Mouse (Mus musculus): Measurements from ENCODE around the gene Pkd2. TPM values are rescaled to one million over a fixed set of nuclear protein-coding genes. Genes with fewer than 3 reads are reported as not detected.

Pkd2 gene
- polyA plus RNA-seq (2016; fragmentation: Nextera tagmentation; extraction: Ambion mirVana), result 7.1 and 8.5 TPM in 2 replicates

DNA sequence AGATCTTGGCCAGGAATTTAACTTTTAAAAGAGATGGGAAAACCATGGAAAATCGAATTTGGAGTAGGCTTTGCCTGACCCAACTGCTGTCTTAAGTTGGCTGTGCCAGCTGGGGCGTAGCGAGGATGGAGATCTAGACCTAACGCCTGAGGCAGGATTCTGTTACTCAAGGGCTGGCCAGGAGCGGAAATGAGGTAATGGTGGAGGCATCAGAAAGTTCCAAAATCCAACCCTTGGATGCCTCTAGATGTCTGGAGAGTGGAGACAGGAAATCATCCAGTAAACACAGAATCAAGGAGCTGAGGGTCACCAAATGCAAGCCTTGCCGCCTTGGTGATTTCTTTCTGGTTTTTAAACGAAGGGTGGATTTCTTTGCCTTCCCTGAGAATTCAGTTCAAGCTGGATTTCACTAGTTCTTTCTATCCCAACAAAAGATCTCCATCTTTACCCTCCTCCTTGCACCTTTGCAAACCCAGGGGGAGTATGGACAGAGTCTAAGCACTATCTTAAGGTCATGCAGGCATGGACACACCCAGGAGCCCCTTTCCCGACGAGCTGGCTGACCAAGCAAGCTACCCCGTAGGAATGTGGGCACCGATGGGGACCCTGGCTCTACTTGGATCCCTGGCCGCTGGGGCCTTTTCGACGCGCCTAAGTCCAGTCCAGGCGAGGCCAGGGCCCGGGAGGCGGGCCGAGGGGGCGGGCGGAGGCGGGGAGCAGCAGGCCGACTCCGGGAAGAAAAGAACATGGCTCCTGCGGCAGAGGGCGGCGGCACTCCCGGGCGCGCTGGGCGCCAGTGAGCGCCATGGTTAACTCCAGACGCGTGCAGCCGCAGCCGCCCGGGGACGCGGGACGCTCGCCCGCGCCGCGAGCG lies at the start of gene Pkd2:
Gene Pkd2, plus strand, starts transcription at position 619 of the 874 bp plus-strand sequence.
- DNase-seq (ENCODE audit: low spot score), result peak; percentile 85
- peaks cover 28% of the 10 kb centered on the region; the same call in 1 of the 2 replicates for H3K36me3 ChIP-seq
- H3K27ac ChIP-seq (replicated peaks), result peak within 1 kb of the TSS; percentile 95
- peak within 1 kb of the TSS; percentile 65 for H3K4me3 ChIP-seq
- H3K9me3 ChIP-seq (replicated peaks), result peaks cover 14% of the 10 kb centered on the region
- H3K4me1 ChIP-seq, result peaks cover 27% of the 10 kb centered on the region
- H3K27me3 ChIP-seq (ENCODE audit: low read depth, poor library complexity, severe bottlenecking), result no peaks in the 10 kb centered on the region
- 11% methylated on average over 46 of the region's 46 CpGs for WGBS

DNA sequence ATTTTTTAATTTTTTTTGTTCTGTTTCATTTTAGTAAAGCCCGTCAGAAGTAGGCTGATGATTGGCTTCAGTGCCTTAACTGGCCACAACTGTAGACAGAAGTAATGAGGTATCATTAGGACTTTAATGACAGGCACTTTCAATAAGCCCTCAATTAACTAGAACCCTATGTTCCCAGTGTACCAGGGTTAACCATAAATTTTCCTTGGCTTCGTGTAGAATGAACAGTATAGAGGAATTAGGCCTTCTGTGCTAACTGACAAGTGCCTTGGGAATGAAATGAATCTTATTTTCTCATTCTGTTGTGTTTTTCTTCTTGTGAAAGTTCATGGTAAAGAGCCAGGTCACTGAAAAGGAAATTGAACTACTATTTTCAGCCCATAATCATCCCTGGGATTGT lies 43.3 kb upstream of the Pkd2 start:
- no peak overlapping the region for H3K27ac ChIP-seq (replicated peaks)
- no peaks in the 10 kb centered on the region for H3K27me3 ChIP-seq (ENCODE audit: low read depth, poor library complexity, severe bottlenecking)
- no peaks in the 10 kb centered on the region for H3K9me3 ChIP-seq (replicated peaks)
- no peaks in the 10 kb centered on the region for H3K4me1 ChIP-seq
- no peaks in the 10 kb centered on the region for H3K36me3 ChIP-seq
- no peak overlapping the region for H3K4me3 ChIP-seq
- WGBS, result 81% methylated on average over 2 of the region's 2 CpGs
- DNase-seq (ENCODE audit: low spot score), result no peak

DNA sequence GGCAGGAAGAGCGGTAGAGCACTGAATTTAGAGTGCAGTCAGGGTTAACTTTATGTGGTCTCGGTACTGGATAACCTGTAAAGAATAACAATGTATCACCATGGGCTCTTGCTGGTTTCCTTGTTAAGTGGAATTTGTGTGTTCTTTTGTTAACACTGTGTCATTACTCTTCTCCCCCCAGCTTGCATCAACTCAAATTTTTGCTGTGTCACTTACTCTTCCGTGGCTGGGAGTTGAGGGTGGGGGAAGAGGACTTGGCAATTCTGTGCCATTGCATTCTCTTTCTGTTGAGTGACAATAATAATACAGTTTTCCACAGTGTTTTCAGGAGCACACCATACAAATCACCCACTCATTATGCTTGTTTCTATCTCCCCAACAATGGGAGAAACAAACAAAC lies 42.2 kb upstream of the Pkd2 start:
- no peak for DNase-seq (ENCODE audit: low spot score)
- Histone ChIP-seq H3K36me3 (no peaks in the 10 kb centered on the region), H3K27ac (replicated peaks) (no peak overlapping the region), H3K27me3 (ENCODE audit: low read depth, poor library complexity, severe bottlenecking) (no peaks in the 10 kb centered on the region), H3K4me3 (no peak overlapping the region), H3K4me1 (no peaks in the 10 kb centered on the region), H3K9me3 (replicated peaks) (no peaks in the 10 kb centered on the region)
- 88% methylated on average over 3 of the region's 3 CpGs for WGBS

DNA sequence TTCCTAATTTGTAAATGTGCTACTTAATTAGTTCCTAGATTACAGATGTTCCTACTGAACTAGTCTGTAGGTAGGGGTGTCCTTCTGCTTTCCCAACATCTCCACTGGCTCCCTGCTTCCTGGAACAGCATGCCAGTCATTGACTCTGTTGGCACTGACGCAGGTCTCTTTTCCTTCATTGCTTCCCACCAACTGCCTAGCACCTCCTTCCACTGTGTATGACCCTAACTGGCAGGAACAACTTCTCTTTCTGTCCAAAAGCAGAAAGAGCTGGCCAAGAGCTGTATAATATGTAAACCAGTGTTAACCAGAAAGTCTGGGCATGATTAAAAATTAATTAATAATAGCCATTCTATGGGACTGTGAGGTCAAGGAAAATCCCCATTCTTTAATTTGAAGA lies 41.5 kb upstream of the Pkd2 start:
- Histone ChIP-seq H3K27ac (replicated peaks) (no peak overlapping the region), H3K4me3 (no peak overlapping the region), H3K9me3 (replicated peaks) (no peaks in the 10 kb centered on the region), H3K4me1 (no peaks in the 10 kb centered on the region), H3K36me3 (no peaks in the 10 kb centered on the region), H3K27me3 (ENCODE audit: low read depth, poor library complexity, severe bottlenecking) (no peaks in the 10 kb centered on the region)
- no peak for DNase-seq (ENCODE audit: low spot score)
- 90% methylated on average over 1 of the region's 1 CpGs for WGBS

DNA sequence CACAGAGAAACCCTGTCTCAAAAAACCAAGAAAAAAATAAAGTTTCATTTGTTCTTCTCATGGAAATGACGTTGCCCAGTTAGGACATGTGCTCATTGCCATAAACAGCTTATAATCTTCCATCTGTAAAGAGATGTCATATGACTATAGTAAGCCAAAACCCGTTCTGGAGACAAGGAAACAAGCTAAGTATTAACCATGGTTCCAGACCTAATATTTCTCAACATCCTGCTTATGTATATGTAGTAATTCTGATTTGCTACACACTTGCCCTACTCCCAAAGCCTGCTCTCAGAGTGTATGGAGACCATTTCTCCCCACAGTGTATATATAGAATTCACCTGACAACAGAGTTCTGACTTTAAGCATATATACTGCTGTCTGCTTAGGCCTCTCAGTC lies 37.2 kb upstream of the Pkd2 start:
- no peaks in the 10 kb centered on the region for H3K36me3 ChIP-seq
- no peaks in the 10 kb centered on the region for H3K27me3 ChIP-seq (ENCODE audit: low read depth, poor library complexity, severe bottlenecking)
- H3K4me1 ChIP-seq, result no peaks in the 10 kb centered on the region
- no peak for DNase-seq (ENCODE audit: low spot score)
- no peak overlapping the region for H3K4me3 ChIP-seq
- 73% methylated on average over 2 of the region's 2 CpGs for WGBS
- H3K27ac ChIP-seq (replicated peaks), result no peak overlapping the region
- no peaks in the 10 kb centered on the region for H3K9me3 ChIP-seq (replicated peaks)

DNA sequence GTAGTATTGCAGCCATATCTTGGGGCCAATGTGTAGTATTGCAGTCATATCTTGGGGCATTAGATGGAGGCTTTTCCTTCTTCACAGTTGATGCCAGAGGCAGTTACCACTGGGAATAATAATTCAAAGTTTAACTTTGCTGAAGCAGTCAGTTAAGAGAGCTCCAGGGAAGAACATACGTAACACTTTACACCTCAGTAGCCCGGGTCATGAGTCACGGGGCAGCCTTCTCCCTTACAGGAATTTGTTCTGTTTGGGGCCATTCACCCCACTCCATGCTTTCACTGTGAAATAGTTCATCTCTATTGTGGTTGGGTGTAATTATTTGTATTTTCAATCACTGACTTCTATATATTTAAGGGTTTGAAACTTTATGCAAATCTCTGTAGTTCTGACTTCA lies 35.4 kb upstream of the Pkd2 start:
- no peaks in the 10 kb centered on the region for H3K36me3 ChIP-seq
- H3K9me3 ChIP-seq (replicated peaks), result no peaks in the 10 kb centered on the region
- no peak overlapping the region for H3K27ac ChIP-seq (replicated peaks)
- no peak for DNase-seq (ENCODE audit: low spot score)
- H3K27me3 ChIP-seq (ENCODE audit: low read depth, poor library complexity, severe bottlenecking), result no peaks in the 10 kb centered on the region
- H3K4me3 ChIP-seq, result no peak overlapping the region
- no peaks in the 10 kb centered on the region for H3K4me1 ChIP-seq
- 86% methylated on average over 3 of the region's 3 CpGs for WGBS

DNA sequence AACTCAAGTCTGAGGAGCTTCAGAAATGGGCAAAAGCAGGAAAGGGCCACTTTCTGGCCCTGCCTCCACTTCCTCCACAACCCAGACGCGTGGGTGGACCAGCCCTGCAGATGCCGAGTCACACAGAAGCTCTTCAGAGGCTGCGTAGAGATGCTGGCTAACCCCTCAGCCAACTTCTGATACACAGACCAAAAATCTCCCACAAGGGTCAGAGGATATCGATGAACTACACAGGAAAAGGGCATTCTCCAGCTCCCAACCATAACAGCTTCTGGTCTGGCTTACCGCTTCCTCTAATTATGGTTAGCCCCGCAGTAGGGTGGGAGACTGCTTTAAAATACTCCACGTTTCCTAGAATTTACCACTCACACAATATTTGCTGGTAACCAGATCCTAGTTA lies 33.3 kb upstream of the Pkd2 start:
- WGBS, result 91% methylated on average over 8 of the region's 8 CpGs

DNA sequence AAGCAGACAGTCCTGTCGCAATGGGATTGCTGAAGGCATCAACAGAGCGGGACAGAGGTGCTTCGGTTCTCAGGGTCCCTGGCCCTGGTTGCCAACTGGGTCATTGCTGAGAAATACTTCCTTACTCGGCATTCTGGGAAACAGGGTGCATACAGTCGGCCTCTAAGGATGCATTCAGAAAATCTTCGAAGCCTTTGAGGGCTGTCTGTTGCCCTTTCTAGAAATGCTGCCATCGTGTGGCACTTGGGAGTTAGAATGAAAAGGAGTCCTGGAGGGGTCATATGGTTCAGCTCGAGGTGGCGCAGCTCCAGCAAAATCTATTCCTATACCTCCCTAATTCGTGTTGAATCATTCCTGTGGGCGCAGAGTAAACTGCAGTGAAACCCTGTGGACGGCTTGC lies 26.4 kb upstream of the Pkd2 start:
- 50% methylated on average over 12 of the region's 12 CpGs for WGBS

More for the DNA sequence above, 33.3 kb upstream of the Pkd2 start:
- H3K9me3 ChIP-seq (replicated peaks), result no peaks in the 10 kb centered on the region
- H3K36me3 ChIP-seq, result no peaks in the 10 kb centered on the region
- no peaks in the 10 kb centered on the region for H3K4me1 ChIP-seq
- no peak overlapping the region for H3K27ac ChIP-seq (replicated peaks)
- H3K4me3 ChIP-seq, result no peak overlapping the region
- no peak for DNase-seq (ENCODE audit: low spot score)
- H3K27me3 ChIP-seq (ENCODE audit: low read depth, poor library complexity, severe bottlenecking), result no peaks in the 10 kb centered on the region

DNA sequence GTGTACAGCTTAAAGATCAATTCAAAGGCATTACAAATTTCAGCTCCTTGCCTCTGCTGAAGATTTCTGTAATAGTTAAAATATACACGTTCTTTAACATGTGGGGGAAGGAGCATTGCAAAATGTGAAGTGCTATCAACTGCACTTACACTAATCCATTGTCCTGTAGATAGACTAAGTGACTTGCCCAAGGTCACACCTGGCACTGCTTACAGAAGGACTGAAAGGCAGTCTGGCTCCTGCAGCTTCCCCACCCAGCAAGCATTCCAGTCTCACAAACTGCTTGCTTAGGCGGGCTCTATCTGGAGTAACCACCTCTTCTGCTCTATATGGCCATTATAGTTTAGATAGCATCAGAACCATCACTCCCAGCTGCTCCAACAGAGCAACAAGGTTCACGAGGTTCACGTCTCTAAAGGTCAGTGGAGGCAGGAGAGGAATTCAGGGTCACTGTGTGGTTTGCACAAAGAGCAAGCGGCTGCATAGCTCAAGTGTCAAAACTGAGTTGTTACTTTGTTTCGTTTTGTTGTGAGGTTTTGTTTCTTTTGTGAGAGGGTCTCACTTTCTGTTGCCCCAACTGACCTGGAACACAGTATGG lies 25.2 kb upstream of the Pkd2 start:
- 63% methylated on average over 6 of the region's 6 CpGs for WGBS
- H3K9me3 ChIP-seq (replicated peaks), result no peaks in the 10 kb centered on the region
- no peaks in the 10 kb centered on the region for H3K36me3 ChIP-seq
- DNase-seq (ENCODE audit: low spot score), result no peak
- no peaks in the 10 kb centered on the region for H3K27me3 ChIP-seq (ENCODE audit: low read depth, poor library complexity, severe bottlenecking)
- no peak overlapping the region for H3K4me3 ChIP-seq
- H3K27ac ChIP-seq (replicated peaks), result no peak overlapping the region
- H3K4me1 ChIP-seq, result 0 out of 2 replicates have a peak, but pooled peaks cover 6% of the 10 kb centered on the region

More for the DNA sequence above, 26.4 kb upstream of the Pkd2 start:
- DNase-seq (ENCODE audit: low spot score), result no peak
- Histone ChIP-seq H3K27me3 (ENCODE audit: low read depth, poor library complexity, severe bottlenecking) (no peaks in the 10 kb centered on the region), H3K4me1 (0 out of 2 replicates have a peak, but pooled peaks cover 2% of the 10 kb centered on the region), H3K36me3 (no peaks in the 10 kb centered on the region), H3K27ac (replicated peaks) (no peak overlapping the region), H3K4me3 (no peak overlapping the region), H3K9me3 (replicated peaks) (no peaks in the 10 kb centered on the region)

DNA sequence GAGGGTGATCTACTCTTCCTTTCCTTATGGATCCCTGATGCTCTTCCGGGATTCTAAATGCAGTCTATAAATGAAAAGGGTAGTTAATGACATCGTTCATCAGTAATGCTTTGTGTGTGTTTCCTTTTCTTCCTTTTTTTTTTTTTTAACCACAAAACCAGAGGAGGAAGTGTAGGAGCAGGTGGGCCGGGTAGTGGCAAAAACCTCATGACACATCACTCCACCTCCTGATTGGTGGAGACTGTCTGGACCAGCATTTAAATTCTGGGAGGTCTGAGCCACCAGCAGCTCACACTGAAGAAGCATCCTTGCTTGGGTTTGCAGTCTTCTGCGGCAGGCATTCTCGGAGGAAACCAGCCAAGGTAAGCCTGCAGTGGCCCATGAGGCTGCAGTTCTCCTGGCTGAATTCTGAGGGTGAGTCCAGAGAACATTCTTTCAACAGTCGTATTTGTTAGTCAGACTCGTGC lies 24.4 kb upstream of the Pkd2 start, which contains the start of gene Spp1:
Gene Spp1, plus strand, starts transcription at position 284 of the 467 bp plus-strand sequence.
- no peak within 1 kb of the TSS for H3K4me3 ChIP-seq
- H3K4me1 ChIP-seq, result 0 out of 2 replicates have a peak, but pooled peaks cover 6% of the 10 kb centered on the region
- no peaks in the 10 kb centered on the region for H3K27me3 ChIP-seq (ENCODE audit: low read depth, poor library complexity, severe bottlenecking)
- H3K36me3 ChIP-seq, result no peaks in the 10 kb centered on the region
- H3K27ac ChIP-seq (replicated peaks), result no peak within 1 kb of the TSS
- 78% methylated on average over 7 of the region's 7 CpGs for WGBS
- H3K9me3 ChIP-seq (replicated peaks), result no peaks in the 10 kb centered on the region
- DNase-seq (ENCODE audit: low spot score), result no peak

DNA sequence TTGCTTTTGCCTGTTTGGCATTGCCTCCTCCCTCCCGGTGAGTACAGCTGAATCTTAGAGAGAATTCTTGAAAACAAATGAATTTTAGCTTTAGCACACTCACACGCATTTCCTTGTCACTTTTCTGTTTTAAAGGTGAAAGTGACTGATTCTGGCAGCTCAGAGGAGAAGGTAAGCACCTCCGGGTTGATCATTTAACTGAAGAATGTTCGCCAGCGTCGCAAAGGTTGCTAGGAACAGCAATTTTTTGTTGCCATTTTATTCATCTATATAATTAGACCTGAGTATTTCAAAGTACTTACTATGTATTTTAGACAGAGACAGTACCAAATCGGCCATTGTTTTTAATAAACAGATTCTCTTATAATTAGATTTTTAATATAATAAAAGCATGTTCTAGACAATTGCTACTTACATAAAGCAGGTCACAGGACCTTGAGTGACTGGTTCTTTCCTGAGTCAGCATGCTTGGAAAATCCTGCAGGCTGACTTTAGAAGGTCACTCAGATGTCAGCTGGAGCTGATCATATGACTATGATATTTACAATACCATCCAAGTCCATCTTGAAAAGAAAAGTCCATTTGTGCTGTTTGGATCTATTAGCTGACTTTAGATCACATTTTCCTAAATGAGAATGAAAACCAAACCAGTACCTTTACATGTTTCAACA lies 22.7 kb upstream of the Pkd2 start:
- H3K27ac ChIP-seq (replicated peaks), result no peak overlapping the region
- no peaks in the 10 kb centered on the region for H3K9me3 ChIP-seq (replicated peaks)
- 83% methylated on average over 7 of the region's 7 CpGs for WGBS
- H3K27me3 ChIP-seq (ENCODE audit: low read depth, poor library complexity, severe bottlenecking), result no peaks in the 10 kb centered on the region
- H3K4me3 ChIP-seq, result no peak overlapping the region
- no peaks in the 10 kb centered on the region for H3K36me3 ChIP-seq
- no peak for DNase-seq (ENCODE audit: low spot score)
- H3K4me1 ChIP-seq, result 0 out of 2 replicates have a peak, but pooled peaks cover 6% of the 10 kb centered on the region

DNA sequence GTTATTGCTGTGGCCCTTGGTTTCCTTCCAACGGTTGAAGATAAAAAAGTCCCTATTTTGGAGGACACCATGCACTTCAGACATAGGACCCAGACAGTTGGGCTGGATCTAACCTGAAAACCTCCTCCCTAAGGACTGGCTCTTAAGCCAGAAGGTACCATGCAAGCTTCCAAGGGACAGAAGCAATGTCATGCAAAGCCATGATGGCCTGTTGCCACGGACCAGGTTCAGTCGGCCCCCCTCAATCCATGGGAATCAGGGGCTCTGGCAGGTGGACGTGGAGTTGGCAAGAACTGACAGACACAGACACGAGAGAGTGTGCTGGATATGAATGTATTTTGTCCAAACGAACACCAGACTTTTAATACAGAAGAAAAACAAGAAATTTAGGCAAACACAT lies 16.9 kb upstream of the Pkd2 start:
- H3K27ac ChIP-seq (replicated peaks), result no peak overlapping the region
- H3K9me3 ChIP-seq (replicated peaks), result no peaks in the 10 kb centered on the region
- H3K27me3 ChIP-seq (ENCODE audit: low read depth, poor library complexity, severe bottlenecking), result no peaks in the 10 kb centered on the region
- 63% methylated on average over 6 of the region's 6 CpGs for WGBS
- H3K4me3 ChIP-seq, result no peak overlapping the region
- H3K36me3 ChIP-seq, result no peaks in the 10 kb centered on the region
- H3K4me1 ChIP-seq, result 0 out of 2 replicates have a peak, but pooled peaks cover 6% of the 10 kb centered on the region
- DNase-seq (ENCODE audit: low spot score), result no peak

Data from midbrain, embryonic 10.5 days (tissue).